Mouse (Mus musculus): ENCODE measurements at regions not wholly inside any gene's neighbourhood (a gene's known extent, or its start where the extent isn't known, plus 50 kb on each side); places are given as distances from the start of the nearest gene placed in this dataset.

DNA sequence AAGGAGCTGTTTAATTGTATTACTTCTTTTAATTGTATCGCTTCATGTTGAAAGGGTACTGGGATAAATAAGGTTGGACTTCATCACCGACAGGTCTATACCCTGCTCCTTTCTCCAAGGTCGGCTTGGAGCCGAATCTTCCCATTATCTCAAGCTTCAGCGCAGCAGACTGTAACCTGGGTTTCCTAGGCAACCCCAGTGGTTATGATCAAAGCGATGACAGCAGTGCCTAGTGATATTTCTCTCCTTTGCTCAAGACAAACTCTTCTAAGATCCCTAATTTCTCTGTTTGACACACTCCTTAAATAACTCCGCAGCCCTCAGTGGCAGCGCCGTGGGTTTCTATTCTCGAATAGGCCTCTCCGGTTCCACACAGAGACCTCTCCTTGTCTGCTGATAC lies 95.2 kb downstream of the Otud1 start:
- TF ChIP-seq EP300 (optimal IDR thresholded peaks at IDR 0.05), result no peak
- TF ChIP-seq CTCF (IDR thresholded peaks at IDR 0.05; ENCODE audit: low read depth), result no peak
- no peaks in the 10 kb centered on the region for H3K36me3 ChIP-seq (ENCODE audit: control insufficient read depth, insufficient read depth, low read length)
- ATAC-seq (ENCODE audit: low FRiP score, low TSS enrichment), result no peak
- H3K9me3 ChIP-seq (ENCODE audit: control insufficient read depth, low read length), result no peaks in the 10 kb centered on the region
- WGBS, result 88% methylated on average over 11 of the region's 11 CpGs
- no peak overlapping the region for H3K9ac ChIP-seq (ENCODE audit: low read length)
- H3K27ac ChIP-seq (replicated peaks), result no peak overlapping the region
- H3K4me3 ChIP-seq (ENCODE audit: low read depth, low read length), result no peak overlapping the region
- no peaks in the 10 kb centered on the region for H3K4me1 ChIP-seq (replicated peaks; ENCODE audit: control insufficient read depth, insufficient read depth)
- no peak for DNase-seq (ENCODE audit: low spot score)
- no peaks in the 10 kb centered on the region for H3K27me3 ChIP-seq (ENCODE audit: control insufficient read depth, insufficient read depth, low read length)
- H3K4me2 ChIP-seq (replicated peaks; ENCODE audit: low read depth), result no peak overlapping the region

DNA sequence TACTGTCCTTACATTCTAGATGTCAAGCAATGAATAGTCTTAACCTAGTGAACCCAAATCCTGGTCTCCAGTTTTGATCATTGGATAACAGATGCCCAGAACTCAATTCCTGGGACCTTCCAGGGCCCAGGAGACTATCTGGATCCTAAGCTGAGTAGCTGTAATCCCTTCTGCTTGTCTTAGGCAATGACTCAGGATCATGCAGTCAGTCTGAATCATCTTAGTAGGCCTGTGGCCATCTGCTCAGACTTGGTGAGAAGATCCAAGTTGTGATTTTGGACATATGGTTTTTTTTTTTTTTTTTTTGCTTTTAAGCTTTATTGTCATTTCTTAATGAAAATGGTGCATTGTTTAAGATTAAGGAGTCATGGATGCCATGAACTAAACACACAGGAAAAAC lies 95.9 kb downstream of the Otud1 start:
- no peaks in the 10 kb centered on the region for H3K4me1 ChIP-seq (replicated peaks; ENCODE audit: control insufficient read depth, insufficient read depth)
- TF ChIP-seq EP300 (optimal IDR thresholded peaks at IDR 0.05), result no peak
- TF ChIP-seq CTCF (IDR thresholded peaks at IDR 0.05; ENCODE audit: low read depth), result no peak

DNA sequence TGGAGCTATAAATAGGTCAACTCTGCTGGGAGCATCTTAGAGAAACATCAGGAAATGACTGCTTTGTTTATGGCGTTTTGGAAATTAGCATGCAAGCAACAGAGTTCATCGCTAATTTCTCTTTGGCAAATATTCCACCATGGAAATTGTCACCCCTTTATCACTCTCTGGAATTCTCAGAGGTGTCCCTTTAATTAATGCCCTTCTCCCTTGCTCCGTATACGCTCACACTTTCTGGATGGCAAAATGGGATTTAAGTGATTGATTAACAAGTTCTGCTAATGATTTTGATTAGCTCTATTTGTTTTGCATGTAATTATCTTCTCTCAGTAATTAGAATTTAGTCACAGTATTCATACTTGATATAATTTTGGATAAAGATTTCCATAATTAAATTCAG lies 100.4 kb downstream of the Otud1 start:
- no peak for ATAC-seq (ENCODE audit: low FRiP score, low TSS enrichment)
- no peak overlapping the region for H3K4me2 ChIP-seq (replicated peaks; ENCODE audit: low read depth)
- WGBS, result 62% methylated on average over 4 of the region's 4 CpGs
- no peaks in the 10 kb centered on the region for H3K36me3 ChIP-seq (ENCODE audit: control insufficient read depth, insufficient read depth, low read length)
- no peak for DNase-seq (ENCODE audit: low spot score)
- H3K27ac ChIP-seq (replicated peaks), result no peak overlapping the region
- H3K9me3 ChIP-seq (ENCODE audit: control insufficient read depth, low read length), result no peaks in the 10 kb centered on the region
- H3K4me3 ChIP-seq (ENCODE audit: low read depth, low read length), result no peak overlapping the region
- TF ChIP-seq CTCF (IDR thresholded peaks at IDR 0.05; ENCODE audit: low read depth), result no peak
- no peak for TF ChIP-seq EP300 (optimal IDR thresholded peaks at IDR 0.05)
- no peak overlapping the region for H3K9ac ChIP-seq (ENCODE audit: low read length)
- H3K4me1 ChIP-seq (replicated peaks; ENCODE audit: control insufficient read depth, insufficient read depth), result no peaks in the 10 kb centered on the region
- no peaks in the 10 kb centered on the region for H3K27me3 ChIP-seq (ENCODE audit: control insufficient read depth, insufficient read depth, low read length)

More for the DNA sequence above, 95.9 kb downstream of the Otud1 start:
- DNase-seq (ENCODE audit: low spot score) (no peak), ATAC-seq (ENCODE audit: low FRiP score, low TSS enrichment) (no peak)
- H3K9ac ChIP-seq (ENCODE audit: low read length), result no peak overlapping the region
- no peaks in the 10 kb centered on the region for H3K27me3 ChIP-seq (ENCODE audit: control insufficient read depth, insufficient read depth, low read length)
- no peak overlapping the region for H3K27ac ChIP-seq (replicated peaks)
- H3K4me3 ChIP-seq (ENCODE audit: low read depth, low read length), result no peak overlapping the region
- no peak overlapping the region for H3K4me2 ChIP-seq (replicated peaks; ENCODE audit: low read depth)
- no peaks in the 10 kb centered on the region for H3K36me3 ChIP-seq (ENCODE audit: control insufficient read depth, insufficient read depth, low read length)
- H3K9me3 ChIP-seq (ENCODE audit: control insufficient read depth, low read length), result no peaks in the 10 kb centered on the region

DNA sequence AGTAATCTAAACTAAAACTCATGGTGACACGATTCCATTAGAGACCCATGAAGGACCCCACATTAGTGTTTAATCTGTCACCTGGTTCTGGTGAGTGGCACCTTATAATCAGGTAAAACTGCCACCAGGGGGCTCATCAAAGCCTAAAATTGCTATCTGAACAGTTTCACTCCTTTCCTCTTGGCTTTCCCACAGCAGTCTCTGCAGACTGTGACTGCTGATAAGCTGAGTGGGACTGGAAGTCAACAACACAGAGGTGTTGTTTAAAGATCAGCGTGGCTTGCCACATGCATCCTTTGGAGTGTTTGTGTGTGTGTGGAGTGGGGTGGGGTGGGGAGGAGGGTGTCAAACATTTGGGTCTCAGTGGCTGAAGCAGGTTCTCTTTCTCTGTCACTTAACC lies 101.6 kb downstream of the Otud1 start:
- no peak for ATAC-seq (ENCODE audit: low FRiP score, low TSS enrichment)
- Histone ChIP-seq H3K27ac (replicated peaks) (no peak overlapping the region), H3K9me3 (ENCODE audit: control insufficient read depth, low read length) (no peaks in the 10 kb centered on the region), H3K27me3 (ENCODE audit: control insufficient read depth, insufficient read depth, low read length) (no peaks in the 10 kb centered on the region), H3K4me3 (ENCODE audit: low read depth, low read length) (no peak overlapping the region), H3K4me2 (replicated peaks; ENCODE audit: low read depth) (no peak overlapping the region), H3K4me1 (replicated peaks; ENCODE audit: control insufficient read depth, insufficient read depth) (no peaks in the 10 kb centered on the region), H3K9ac (ENCODE audit: low read length) (no peak overlapping the region), H3K36me3 (ENCODE audit: control insufficient read depth, insufficient read depth, low read length) (no peaks in the 10 kb centered on the region)
- TF ChIP-seq CTCF (IDR thresholded peaks at IDR 0.05; ENCODE audit: low read depth) (peak; percentile 37), EP300 (optimal IDR thresholded peaks at IDR 0.05) (no peak)
- no peak for DNase-seq (ENCODE audit: low spot score)
- whole genome bisulfite sequencing, result 22% methylated on average over 2 of the region's 2 CpGs

DNA sequence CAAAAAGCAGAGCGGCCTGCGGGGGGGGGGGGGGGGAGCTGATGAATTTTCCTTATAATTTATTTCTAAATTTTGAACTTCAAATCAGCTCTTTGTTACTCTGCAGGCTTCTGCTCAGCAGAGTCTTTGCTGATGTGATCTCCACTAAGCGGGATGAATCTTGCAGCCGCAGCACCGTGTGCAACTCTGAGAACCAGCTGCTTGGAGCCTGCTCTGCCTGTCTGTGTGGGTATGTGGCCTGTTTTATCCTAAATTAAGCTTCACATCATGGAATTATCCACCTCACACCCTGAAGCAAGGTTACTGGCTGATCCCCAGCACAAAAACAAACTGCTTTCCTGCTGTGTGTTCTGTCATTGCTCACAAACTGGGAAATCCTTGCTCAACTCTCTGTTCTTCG lies 102.0 kb downstream of the Otud1 start:
- Histone ChIP-seq H3K36me3 (ENCODE audit: control insufficient read depth, insufficient read depth, low read length) (no peaks in the 10 kb centered on the region), H3K9me3 (ENCODE audit: control insufficient read depth, low read length) (no peaks in the 10 kb centered on the region), H3K27me3 (ENCODE audit: control insufficient read depth, insufficient read depth, low read length) (no peaks in the 10 kb centered on the region), H3K4me1 (replicated peaks; ENCODE audit: control insufficient read depth, insufficient read depth) (no peaks in the 10 kb centered on the region), H3K9ac (ENCODE audit: low read length) (no peak overlapping the region), H3K4me2 (replicated peaks; ENCODE audit: low read depth) (no peak overlapping the region), H3K4me3 (ENCODE audit: low read depth, low read length) (no peak overlapping the region), H3K27ac (replicated peaks) (no peak overlapping the region)
- WGBS, result 63% methylated on average over 5 of the region's 6 CpGs
- DNase-seq (ENCODE audit: low spot score) (no peak), ATAC-seq (ENCODE audit: low FRiP score, low TSS enrichment) (no peak)
- TF ChIP-seq EP300 (optimal IDR thresholded peaks at IDR 0.05), result no peak
- no peak for TF ChIP-seq CTCF (IDR thresholded peaks at IDR 0.05; ENCODE audit: low read depth)

DNA sequence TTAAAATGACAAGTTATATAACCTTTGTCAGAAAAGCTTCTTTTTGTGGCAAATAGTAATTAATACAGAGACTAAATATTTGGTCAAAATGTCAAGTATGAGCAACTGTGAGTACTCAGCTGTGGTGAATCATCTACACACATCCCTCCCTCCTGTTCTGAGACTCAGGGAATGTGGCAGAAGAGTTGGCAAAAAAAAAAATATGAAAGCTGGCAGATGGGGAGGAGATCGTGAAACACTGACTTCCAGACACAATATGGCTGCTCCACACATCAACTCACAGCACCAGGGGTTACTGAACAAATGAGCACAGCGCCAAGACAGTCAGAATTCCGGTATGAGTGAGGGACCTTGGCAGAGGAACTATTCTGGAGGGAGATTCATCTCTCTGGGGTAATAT lies 105.4 kb downstream of the Otud1 start:
- Histone ChIP-seq H3K27me3 (ENCODE audit: control insufficient read depth, insufficient read depth, low read length) (no peaks in the 10 kb centered on the region), H3K27ac (replicated peaks) (no peak overlapping the region), H3K4me2 (replicated peaks; ENCODE audit: low read depth) (no peak overlapping the region), H3K9me3 (ENCODE audit: control insufficient read depth, low read length) (no peaks in the 10 kb centered on the region), H3K36me3 (ENCODE audit: control insufficient read depth, insufficient read depth, low read length) (no peaks in the 10 kb centered on the region), H3K4me1 (replicated peaks; ENCODE audit: control insufficient read depth, insufficient read depth) (no peaks in the 10 kb centered on the region), H3K9ac (ENCODE audit: low read length) (no peak overlapping the region), H3K4me3 (ENCODE audit: low read depth, low read length) (no peak overlapping the region)
- no peak for ATAC-seq (ENCODE audit: low FRiP score, low TSS enrichment)
- no peak for TF ChIP-seq EP300 (optimal IDR thresholded peaks at IDR 0.05)
- TF ChIP-seq CTCF (IDR thresholded peaks at IDR 0.05; ENCODE audit: low read depth), result no peak
- 54% methylated on average over 3 of the region's 3 CpGs for WGBS
- no peak for DNase-seq (ENCODE audit: low spot score)

Measured in stomach, postnatal 0 days (tissue).